Mouse (Mus musculus) adrenal gland, postnatal 25 days (tissue): Measurements from ENCODE around the gene Tff2. TPM values are rescaled to one million over a fixed set of nuclear protein-coding genes. Genes with fewer than 3 reads are reported as not detected.
A peak's percentile ranks its signal among the peaks of the same experiment; 100 is the strongest.

Experiments
- DNase-seq: peaks from one replicate; pipeline ENCODE4 v3.0.0; 2021; ENCODE audit warnings: mixed read lengths
- long read RNA-seq: library from polyadenylated mRNA; stranded (forward); transcript quantifications from one replicate; pipeline ENCODE4 v2.0.0, GENCODE M21; 2021
- total RNA-seq: library from RNA; stranded (reverse); gene quantifications from 2 replicates; pipeline ENCODE4 v1.2.3, GENCODE M21; 2021

Tff2 gene
- not detected in 2 replicates for total RNA-seq
- long read RNA-seq: 0 reads

GRCm38 (mm10) chr17:31144040-31145037, at the start of gene Tff2:
TSS of gene Tff2 (minus strand) at chr17:31144282.
- no peak for DNase-seq

DNA sequence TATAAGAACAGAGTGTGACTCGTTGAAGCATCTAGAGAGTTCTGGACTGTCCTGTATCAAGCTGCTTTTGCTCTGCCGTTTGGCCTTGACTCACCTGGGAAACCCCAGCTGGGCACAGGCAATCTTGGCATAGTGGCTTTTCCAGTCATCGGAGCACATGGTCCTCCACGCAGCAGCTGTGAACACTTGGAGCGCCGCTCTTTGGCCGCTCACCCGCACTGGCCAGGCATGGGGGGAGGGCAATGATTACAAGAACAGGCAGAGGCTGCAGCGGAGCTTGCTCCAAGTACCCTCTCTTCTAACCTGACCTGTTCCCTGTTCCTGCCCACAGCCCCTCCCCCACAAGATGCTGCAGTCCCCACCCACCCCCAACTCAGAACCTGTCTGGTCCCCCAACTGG, 49.3 kb upstream of the Tff2 start:
- DNase-seq: no peak

DNA sequence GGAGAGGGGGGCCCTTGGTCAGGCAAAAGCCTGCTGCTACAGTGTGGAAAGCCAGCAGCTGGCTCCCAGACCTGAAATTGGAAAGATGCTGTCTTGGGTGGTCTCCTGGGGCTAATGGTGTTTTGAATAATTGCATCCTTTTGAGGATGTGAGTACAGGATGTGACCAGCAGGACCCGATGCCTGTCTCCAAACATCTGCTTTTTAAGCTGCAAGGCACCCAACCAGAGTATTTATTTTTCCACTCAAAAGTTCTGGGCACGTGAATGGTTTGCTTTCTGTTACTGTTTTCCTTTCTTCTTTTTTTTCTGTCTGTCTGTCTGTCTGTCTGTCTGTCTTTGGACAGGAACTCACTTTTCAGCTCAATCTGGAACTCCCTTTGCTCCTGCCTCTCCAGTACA, 48.6 kb upstream of the Tff2 start:
- no peak for DNase-seq

DNA sequence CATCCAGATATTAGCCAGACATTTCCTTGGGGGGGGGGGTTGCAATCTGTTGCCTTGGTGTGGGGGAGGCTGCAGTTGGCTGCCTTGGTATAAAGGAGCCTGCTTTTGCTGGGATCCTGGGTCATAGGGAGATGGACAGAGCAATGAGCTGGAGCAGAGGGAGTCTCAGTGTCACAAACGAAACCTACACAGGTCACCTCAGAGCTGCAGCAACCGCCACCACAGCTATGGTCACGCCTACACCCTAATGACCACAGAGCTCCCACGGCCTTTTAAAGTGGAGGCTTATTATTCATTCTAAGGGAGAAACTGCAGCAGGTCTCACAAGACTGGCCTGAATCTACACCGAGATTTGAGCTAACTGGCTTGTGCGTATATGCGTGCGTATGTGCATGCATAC, 47.7 kb upstream of the Tff2 start:
- DNase-seq: no peak

DNA sequence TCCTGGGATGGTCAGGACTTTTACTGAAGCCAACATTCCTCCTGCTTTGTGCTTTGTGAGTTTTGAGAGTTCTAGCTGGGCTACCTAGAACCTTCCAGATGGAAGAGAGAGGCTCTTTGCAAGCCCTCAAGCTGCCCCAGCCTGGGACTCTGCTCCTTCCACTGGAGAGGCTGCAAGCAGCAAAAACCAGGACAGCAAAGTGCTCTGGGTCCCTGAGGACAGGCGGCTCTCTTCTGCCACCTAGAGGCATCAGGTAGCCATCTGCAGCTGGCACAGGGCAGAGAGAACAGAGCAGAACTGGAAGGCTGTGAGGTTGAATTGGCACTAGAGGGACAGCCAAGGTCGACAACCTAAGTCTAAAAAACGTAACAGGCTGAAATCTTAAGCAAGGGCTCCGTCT, 43.3 kb upstream of the Tff2 start:
- DNase-seq: peak; percentile 75

DNA sequence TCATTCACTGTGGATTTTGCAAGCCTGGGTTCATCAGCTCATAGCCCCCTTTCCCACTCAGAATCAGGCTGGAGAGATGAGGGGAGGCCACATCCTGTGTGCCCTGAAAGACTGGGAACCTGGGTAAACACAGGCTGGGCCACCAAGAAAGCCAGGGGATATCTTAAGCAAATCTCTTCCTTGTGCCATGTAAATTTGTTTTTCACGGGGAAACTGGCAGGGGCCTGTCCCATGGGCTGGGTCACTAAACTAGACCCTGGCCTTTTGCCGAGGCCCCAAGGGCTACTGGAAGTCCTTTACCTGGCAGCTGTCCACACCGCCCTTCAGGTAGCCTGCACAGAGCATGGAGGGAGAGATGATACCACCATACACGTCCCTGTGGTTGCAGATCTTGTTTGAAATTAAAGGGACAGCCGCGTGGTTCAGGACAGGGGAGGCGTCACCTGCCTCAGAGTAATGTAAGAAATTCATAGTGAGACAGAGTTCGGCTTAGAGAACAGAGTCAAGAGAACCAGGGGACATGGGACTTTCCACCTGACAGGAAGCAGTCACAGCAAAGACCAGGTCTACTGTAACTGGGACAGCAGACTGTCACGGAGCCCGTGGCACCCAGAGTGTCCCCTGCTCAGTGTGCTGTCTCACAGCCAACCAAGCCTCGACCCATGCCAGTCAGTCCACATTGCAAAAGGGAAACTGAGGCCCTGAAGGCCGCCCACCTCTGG, 40.3 kb upstream of the Tff2 start:
- DNase-seq: no peak

DNA sequence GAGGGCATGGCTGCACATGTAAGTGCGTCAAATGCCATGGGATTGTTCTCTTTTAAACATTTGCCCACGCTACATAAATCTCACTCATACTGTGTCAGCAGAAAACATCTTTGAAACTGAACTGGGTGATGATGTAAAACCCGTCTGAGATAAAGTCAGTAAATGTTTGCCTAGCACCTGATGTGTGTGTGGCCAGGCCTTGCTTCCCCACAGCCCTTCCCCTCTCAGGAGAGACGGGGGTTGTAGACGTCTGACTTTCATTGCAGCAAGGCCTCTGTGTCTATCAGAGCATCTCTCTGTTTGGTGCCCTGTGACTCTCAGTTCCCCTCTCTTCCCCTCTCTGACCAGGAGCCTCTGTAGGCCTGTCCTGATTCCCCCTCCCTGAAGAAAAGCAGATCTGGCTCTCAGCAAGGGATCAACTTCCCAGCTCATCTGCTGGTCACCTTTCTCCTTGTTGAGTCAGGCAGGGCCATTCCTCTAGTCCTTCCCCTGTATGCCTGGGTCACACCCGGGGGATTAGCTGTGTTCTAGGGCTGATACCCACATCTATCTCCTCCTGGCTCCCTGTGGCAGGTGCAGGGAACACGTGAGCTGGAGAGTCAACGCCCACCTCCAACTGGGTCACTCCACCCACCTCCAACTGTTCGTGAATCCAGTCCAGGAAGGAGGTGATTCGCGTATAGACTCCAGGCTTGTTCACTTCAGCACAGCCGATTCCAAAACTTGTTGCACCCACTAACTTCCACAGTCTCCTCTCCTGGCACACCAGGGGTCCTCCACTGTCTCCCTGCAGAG, 39.3 kb upstream of the Tff2 start:
- DNase-seq: no peak

GRCm38 (mm10) chr17:31181490-31181889, 37.4 kb upstream of the Tff2 start:
- DNase-seq: no peak

- no peak for DNase-seq
Measured at GRCm38 (mm10) chr17:31176321-31176720, 32.2 kb upstream of the Tff2 start.

GRCm38 (mm10) chr17:31169796-31170195, 25.7 kb upstream of the Tff2 start:
- DNase-seq: no peak

GRCm38 (mm10) chr17:31165127-31165526, 21.0 kb upstream of the Tff2 start, which contains the start of gene Tff1:
TSS of gene Tff1 (minus strand) at chr17:31165277.
- DNase-seq: no peak

DNA sequence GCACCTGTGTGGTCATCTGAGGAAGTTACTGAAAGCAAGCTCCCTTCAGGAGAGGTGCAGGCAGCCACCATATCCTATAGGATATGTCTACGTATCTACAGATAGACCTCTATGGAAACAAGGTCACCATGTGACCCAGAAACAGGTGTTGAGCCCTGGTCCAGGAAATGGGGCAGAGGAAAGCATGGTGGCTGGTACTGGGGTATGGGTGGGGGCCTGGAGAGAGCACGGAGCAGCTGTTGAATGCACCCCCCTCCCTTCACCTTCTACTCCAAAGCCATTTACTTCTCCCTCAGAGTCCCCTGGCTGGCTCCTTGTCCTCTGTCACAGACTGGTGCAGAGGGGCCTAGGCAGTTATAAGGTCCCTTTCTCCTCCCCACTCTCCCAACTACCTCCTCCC, 19.7 kb upstream of the Tff2 start:
- DNase-seq: no peak

DNA sequence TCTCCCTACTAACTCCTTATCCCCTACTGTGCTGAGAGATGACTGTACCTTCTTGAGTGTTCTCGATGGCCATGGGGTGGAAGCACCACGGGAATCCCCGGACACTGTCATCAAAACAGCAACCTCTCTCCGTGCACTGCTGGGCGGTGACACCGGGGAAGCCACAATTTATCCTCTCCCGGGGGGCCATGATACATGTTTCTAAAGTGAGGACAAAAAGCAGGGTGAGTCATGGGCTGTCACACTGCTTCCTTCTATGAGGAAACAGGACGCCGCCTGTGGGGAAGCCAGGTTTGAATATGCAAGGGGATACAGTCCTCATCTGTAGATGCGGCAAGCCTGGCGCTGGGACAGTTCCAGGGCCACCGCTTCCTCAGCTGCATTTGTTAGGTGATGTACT, 18.5 kb upstream of the Tff2 start:
- DNase-seq: no peak

DNA sequence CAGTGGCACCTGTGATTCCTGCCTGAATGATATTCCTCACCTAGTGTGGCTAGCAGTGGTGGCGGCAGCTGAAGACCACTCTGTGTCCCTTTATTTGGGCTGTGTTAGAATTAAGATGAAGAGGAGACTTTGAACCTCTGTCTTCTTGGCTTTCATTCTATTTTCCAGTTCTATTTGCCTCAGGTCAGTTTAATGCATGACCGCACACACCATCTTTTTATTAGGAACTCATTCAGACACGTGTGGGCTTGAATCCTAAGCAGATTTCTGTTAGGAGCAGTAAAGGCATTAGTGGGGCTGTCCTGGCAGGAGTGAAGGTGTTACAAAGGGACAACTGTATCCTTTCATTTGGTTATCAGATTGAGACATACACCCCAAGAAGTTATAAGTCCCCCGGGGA, 16.2 kb upstream of the Tff2 start:
- no peak for DNase-seq

GRCm38 (mm10) chr17:31157921-31158320, 13.8 kb upstream of the Tff2 start:
- DNase-seq: no peak

DNA sequence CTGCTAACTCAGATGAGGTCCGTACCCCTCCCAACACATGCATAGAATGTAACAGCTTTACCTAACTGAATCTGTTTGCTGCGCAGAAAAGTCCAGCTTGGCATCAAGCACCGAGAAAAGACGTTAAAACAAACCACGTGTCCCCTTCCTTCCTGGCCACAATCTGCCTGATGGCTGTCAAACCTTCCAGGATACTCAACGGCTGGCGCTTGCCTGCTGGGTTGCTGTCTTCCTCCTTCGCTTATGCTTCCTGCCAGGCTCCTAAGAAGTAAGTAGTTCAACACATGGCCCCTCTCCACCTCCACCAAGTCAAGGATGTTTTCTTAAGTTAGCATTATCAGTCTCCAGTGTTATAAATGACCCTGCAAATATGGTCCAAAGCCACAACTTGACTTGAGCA, 9.7 kb upstream of the Tff2 start:
- no peak for DNase-seq

DNA sequence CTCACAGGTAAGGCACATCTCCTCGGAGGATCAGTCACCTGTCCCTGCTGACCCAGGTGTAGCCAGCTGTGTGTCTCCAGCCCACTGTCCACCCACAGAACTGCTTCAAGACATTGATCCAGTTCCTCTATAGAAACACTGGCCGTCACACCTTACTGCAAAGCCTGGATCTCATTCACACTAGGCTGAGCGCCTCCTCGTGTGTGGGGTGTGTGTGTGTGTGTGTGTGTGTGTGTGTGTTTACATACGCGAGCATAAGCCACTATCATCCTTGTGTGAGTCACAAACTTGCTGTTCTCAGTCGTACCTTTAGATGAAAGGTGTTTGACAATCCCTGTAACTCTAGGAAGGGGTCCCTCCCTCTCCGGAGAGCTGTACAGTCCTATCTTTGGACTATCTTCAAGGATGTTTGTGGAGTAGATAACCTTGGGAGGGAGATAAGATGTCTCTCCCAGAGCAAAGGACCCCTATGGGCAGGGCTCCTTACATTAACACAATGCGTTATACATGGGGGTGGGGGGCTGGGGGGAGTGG, 9.0 kb upstream of the Tff2 start:
- DNase-seq: no peak

DNA sequence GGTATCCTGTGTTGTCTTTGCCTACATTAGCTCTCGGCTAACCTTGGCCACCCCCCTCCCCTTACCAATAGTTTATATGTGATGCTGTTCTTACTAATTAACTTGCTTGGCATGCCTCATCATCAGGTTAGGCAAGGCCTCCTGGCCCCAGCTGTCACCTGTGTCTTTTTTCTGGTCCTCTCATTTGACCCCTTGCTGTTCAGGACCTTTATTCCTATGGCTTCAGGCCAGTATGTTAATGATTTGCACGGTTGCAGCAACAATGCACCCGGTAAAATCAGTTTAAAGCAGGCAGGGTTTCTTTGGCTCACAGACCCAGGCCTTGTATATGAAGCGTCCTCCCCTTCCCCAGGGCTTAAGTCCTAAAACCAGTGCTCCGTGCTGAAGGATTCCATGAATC, 8.4 kb upstream of the Tff2 start:
- no peak for DNase-seq

GRCm38 (mm10) chr17:31145998-31146397, 1.9 kb upstream of the Tff2 start:
- no peak for DNase-seq

GRCm38 (mm10) chr17:31142116-31142515, 2.0 kb downstream of the Tff2 start:
- DNase-seq: peak; percentile 16

DNA sequence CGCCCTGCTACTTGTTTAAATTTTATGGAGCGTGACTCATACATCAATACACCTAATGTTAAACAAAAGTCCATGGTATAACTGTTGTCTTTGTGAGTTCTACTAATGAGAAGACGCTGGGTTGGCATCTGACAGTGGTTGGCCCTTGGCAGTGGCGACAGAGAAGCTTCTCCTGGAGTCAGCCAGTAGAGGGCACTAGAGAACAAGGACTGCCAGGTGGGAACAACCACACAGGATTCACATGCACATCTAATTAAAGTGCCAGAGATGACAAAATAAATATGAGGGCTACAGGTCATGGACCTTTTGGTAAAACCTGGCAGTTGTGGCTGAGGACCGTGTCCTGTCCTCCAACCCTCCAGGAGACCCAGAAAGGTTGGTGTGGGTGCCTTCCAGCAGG, 5.7 kb downstream of the Tff2 start:
- peak; percentile 50 for DNase-seq

DNA sequence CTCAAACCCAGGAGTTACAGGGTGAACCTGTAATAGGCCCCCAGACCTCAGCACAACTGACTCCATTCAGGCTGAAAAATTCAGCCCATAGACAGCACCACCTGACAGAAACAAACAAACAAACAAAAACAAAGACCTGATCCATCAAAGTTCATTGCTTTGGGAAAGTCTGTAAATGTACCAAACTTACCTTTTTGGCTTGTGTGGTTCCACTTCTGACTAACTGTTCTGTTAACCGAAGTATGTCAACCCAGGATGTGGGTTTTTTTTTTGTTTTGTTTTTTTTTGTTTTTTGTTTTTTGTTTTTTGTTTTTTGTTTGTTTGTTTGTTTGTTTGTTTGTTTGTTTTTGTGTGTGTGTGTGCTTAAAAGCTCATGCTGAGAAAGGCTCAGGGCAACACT, 7.3 kb downstream of the Tff2 start:
- no peak for DNase-seq
